Mouse (Mus musculus) brain, embryonic 18.5 days (tissue): ENCODE data around the gene Gpr180.

Experiments
- DNase-seq: peaks from one replicate; pipeline ENCODE4 v3.0.0-alpha.2; 2012; ENCODE audit warnings: low read depth, low spot score

Gene Gpr180

GRCm38 (mm10) chr14:118203031-118203430 lies 66.1 kb downstream of the Gpr180 start:
- no peak for DNase-seq

- DNase-seq: no peak
Observed at GRCm38 (mm10) chr14:118207347-118207746, 70.4 kb downstream of the Gpr180 start.

GRCm38 (mm10) chr14:118209642-118210041 lies 72.7 kb downstream of the Gpr180 start:
- no peak for DNase-seq

- DNase-seq: no peak
Observed at GRCm38 (mm10) chr14:118212188-118212804, 75.3 kb downstream of the Gpr180 start.
